ENCODE assay signal across 13 mouse cellular contexts in the genomic region with DNA sequence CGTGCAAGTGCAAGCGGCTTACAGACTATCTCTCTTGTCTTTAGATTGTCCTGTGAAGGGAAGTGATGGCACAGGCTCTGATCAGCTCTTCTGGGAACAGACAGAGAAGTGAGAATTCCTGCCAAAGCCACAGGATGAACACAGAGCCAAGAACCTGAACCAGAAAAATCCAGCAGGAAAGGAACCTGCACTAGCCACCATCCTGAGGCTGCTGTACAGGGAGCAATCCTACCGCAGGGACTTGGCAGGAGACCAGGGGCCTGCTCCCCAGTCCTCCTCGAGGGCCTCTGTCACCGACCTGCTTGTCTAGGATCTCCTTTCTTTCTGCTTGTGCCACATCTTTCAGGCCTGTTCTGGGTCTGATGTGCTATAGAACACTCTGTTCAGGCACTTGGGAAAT.
DNase-seq lines count a peak whose midpoint lies in the region; ATAC-seq and TF ChIP-seq lines count a peak whose summit lies in the region.
"Had no signal": no experiment of that assay in that cellular context is flagged by ENCODE, and none has a peak within 500 bp of the region (broad histone marks: within the 10 kb centered on the region; RNA-seq: fewer than 3 reads in every experiment).

No protein-coding gene starts in this region.

- H3K4me2 ChIP-seq in hindbrain, embryonic 14.5 days (replicated peaks) = no peak overlapping the region
- H3K4me2 ChIP-seq in neural tube, embryonic 13.5 days = no peak overlapping the region
- H3K4me2 ChIP-seq: embryonic facial prominence, embryonic 13.5 days had no signal

- intact Hi-C loops in left cerebral cortex, postnatal 4 days (cut with DNase I) = no loop called here

- no peak for TF ChIP-seq CTCF in cortical plate, adult 2 months (IDR thresholded peaks at IDR 0.05; ENCODE audit: extremely low read depth, insufficient read depth, low read length)

- 0 out of 2 replicates have a peak, but pooled peaks cover 5% of the 10 kb centered on the region for H3K27me3 ChIP-seq in hindbrain, embryonic 14.5 days (ENCODE audit: control insufficient read depth, insufficient read depth, low read length)
- peaks cover 37% of the 10 kb centered on the region for H3K27me3 ChIP-seq in neural tube, embryonic 13.5 days

- H3K4me3 ChIP-seq in cortical plate, adult 2 months (ENCODE audit: insufficient read depth, low read length) = no peak overlapping the region
- H3K4me3 ChIP-seq in hindbrain, embryonic 14.5 days (replicated peaks; ENCODE audit: low read length) = no peak overlapping the region
- H3K4me3 ChIP-seq in neural tube, embryonic 13.5 days = no peak overlapping the region
- H3K4me3 ChIP-seq: embryonic facial prominence, embryonic 13.5 days; myocyte had no signal

- TF ChIP-seq POLR2A in cortical plate, adult 2 months (IDR thresholded peaks at IDR 0.05; ENCODE audit: extremely low read depth, insufficient read depth, low read length) = no peak

- peaks cover 2% of the 10 kb centered on the region; the same call in 1 of the 2 replicates for H3K4me1 ChIP-seq in cortical plate, adult 2 months (ENCODE audit: control insufficient read depth, insufficient read depth, low read length)
- peaks cover 32% of the 10 kb centered on the region for H3K4me1 ChIP-seq in hindbrain, embryonic 14.5 days (replicated peaks; ENCODE audit: control insufficient read depth, insufficient read depth, low read length)
- peaks cover 93% of the 10 kb centered on the region for H3K4me1 ChIP-seq in neural tube, embryonic 13.5 days (replicated peaks)

- H3K9me3 ChIP-seq in hindbrain, embryonic 14.5 days (ENCODE audit: control insufficient read depth, low read length) = no peaks in the 10 kb centered on the region
- H3K9me3 ChIP-seq in neural tube, embryonic 13.5 days = no peaks in the 10 kb centered on the region
- H3K9me3 ChIP-seq: embryonic facial prominence, embryonic 13.5 days had no signal

- peak overlapping the region; percentile 68 for H3K27ac ChIP-seq in cortical plate, adult 2 months (ENCODE audit: insufficient read depth, low read length)
- H3K27ac ChIP-seq in hindbrain, embryonic 14.5 days = peak overlapping the region; percentile 93
- peak overlapping the region; percentile 99 for H3K27ac ChIP-seq in neural tube, embryonic 13.5 days (replicated peaks)
- H3K27ac ChIP-seq: embryonic facial prominence, embryonic 13.5 days had no signal

- 7% methylated on average over 5 of the region's 5 CpGs for WGBS in hindbrain, embryonic 14.5 days
- 14% methylated on average over 5 of the region's 5 CpGs for WGBS in neural tube, embryonic 13.5 days

- peak; percentile 64 for DNase-seq in left cerebral cortex, postnatal 4 days
- no peak for DNase-seq in left cerebral cortex, adult 9 months (ENCODE audit: low spot score in 2 of 2)
- no peak for DNase-seq in hindbrain, embryonic 14.5 days (ENCODE audit: low spot score)
- no peak for DNase-seq in testis, postnatal 14 days (ENCODE audit: low spot score)
- DNase-seq in layer of hippocampus, adult 9-10 months (ENCODE audit: low spot score) = no peak
- DNase-seq in retina, postnatal 1 day = no peak
- DNase-seq: B cell, adult 2 months; thymus, adult 2 months had no signal

- peaks cover 54% of the 10 kb centered on the region for H3K36me3 ChIP-seq in hindbrain, embryonic 14.5 days (replicated peaks; ENCODE audit: control insufficient read depth, insufficient read depth)
- H3K36me3 ChIP-seq in neural tube, embryonic 13.5 days = peaks cover 58% of the 10 kb centered on the region
- H3K36me3 ChIP-seq: embryonic facial prominence, embryonic 13.5 days had no signal

- no peak overlapping the region for H3K9ac ChIP-seq in hindbrain, embryonic 14.5 days
- peak overlapping the region; percentile 52 for H3K9ac ChIP-seq in neural tube, embryonic 13.5 days
- H3K9ac ChIP-seq: embryonic facial prominence, embryonic 13.5 days had no signal

- 0 out of 2 replicates have a peak, but pooled peaks have one; percentile 0 for ATAC-seq in hindbrain, embryonic 14.5 days (ENCODE audit: low FRiP score)
- ATAC-seq in neural tube, embryonic 13.5 days (ENCODE audit: low read depth) = 0 out of 2 replicates have a peak, but pooled peaks have one; percentile 1
- ATAC-seq: intestine, postnatal 0 days had no signal
